Mouse (Mus musculus): ENCODE results near the gene Ankrd44. TPM values are rescaled to one million over a fixed set of nuclear protein-coding genes. Genes with fewer than 3 reads are reported as not detected.
A peak's percentile ranks its signal among the peaks of the same experiment; 100 is the strongest.

Ankrd44 gene
- total RNA-seq, 2 experiments from 2014 or later: 22.1 to 22.2 TPM

DNA sequence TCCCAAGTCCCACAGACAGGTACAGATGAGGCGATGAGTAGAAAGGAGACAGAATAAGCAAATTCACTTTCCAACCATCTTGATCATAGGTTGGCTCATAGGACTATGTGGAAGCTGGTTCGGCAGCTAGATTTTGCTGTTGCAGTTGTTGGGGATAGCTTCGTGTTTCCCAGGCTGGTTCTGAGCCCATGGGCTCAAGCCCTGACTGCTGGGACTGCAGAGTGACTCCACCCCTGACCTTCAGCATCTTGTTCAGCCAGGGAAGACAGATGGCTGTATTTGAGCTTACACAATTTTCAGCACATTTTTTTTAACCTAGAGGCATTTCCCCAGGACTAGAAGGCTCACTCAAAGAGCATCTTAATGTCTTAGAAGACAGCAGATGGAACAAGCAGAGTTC is 237.7 kb downstream of the Ankrd44 start:
- intact Hi-C loops (cut with DNase I): no loop called here
- DNase-seq (ENCODE audit: low spot score in 2 of 2): no peak

DNA sequence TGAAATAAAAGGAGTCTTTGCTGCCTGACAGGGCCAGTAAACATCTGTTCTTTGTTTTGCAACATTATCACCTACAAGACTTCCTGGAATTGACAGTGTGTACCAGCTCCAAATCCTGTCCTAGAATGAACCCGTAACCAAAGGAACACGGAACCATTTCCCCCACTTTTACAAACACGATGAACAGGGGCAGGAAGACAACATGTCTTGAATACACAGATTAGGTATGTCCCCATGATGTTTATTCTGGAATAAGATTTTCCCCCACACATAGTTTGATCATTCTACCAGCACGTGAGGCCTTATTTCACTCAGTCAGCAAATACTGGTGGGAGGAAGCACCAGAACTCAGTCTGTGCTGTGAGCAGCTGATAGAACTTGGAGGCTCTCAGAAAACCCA is 241.9 kb downstream of the Ankrd44 start:
- no peak for DNase-seq (ENCODE audit: low spot score in 2 of 2)
- intact Hi-C loops (cut with DNase I): no loop called here

DNA sequence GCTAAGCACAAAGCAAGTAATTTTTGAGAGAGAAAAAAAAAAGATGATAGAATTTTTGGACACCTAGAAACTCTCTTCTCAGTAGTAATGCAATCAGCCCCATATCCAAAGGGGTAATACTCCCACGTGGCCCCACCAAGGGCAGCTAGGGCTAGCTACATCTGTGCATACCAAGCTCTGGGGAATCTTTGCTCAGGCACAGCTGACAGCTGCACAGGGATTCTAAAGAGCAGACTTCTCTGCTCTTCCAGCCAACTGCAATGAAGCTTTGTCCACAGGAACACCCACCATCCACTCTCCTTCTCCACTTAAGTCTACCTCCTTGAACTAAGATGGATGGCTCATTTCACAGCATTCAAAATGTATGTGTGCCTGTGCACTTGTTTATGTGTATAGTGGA is 246.6 kb downstream of the Ankrd44 start:
- intact Hi-C loops (cut with DNase I): no loop called here

DNA sequence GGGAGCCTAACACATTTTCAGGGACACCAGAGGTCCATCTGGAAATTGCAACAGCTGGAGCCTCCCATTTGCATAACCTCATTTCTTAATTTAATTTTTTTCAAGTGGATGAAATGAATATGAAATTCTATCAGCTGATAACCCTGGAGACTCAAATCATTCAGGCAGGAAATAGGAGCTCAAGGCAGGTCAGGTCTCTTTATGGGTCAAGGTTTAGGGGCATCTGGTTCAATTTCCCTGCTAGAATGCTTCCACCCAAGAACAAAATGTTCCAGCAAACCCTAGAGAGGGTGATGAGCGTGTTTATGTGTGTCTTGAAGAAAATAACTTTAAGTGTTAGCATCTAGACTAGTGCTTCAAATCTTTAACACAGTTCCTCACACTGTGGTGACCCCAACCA is 248.2 kb downstream of the Ankrd44 start:
- intact Hi-C loops (cut with DNase I): no loop called here
- DNase-seq (ENCODE audit: low spot score in 2 of 2): no peak

More for the DNA sequence above, 246.6 kb downstream of the Ankrd44 start:
- DNase-seq (ENCODE audit: low spot score in 2 of 2): no peak

DNA sequence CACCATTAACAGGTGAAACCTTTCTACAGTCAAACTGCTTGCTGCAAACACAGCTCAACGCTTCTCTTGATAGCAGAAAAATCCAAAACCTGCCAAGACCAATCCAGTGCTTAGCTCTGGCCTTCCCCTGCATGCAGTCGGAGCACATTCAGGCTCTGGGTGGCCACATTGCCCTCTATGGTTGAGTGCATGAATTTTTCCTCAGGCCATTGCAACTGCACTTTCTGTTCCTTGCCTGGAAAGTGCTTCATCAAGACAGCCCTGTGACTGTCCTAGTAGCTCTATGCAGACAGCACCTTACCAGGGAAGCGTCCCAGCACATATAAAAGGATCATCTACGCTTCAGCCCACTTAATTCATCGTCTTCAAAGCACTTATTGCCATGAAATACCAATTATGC is 250.7 kb downstream of the Ankrd44 start:
- DNase-seq (ENCODE audit: low spot score in 2 of 2): no peak
- intact Hi-C loops (cut with DNase I): no loop called here

DNA sequence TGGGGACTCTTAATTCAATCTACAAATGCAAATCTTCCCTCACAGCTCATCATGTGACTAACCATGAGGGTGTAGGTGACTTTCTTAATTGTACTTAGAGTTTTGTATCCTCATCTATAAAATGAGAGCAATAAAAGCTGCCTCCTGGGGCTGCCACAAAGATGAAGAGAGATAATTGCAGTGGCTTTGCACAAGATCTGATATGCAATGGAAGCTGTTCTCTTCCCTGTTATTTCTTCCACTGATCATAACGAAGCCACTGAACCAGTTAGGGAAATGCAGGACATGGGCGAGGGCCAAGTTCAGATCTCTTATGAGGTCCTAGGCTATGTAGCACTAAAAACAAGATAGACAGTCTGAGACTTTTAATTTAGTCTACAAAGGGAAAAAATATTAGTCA is 258.2 kb downstream of the Ankrd44 start:
- DNase-seq (ENCODE audit: low spot score in 2 of 2): no peak
- intact Hi-C loops (cut with DNase I): loop anchor here (5.0 kb wide), 2 partner anchors 164 to 259 kb away; partner anchors contain the start of gene Ankrd44

DNA sequence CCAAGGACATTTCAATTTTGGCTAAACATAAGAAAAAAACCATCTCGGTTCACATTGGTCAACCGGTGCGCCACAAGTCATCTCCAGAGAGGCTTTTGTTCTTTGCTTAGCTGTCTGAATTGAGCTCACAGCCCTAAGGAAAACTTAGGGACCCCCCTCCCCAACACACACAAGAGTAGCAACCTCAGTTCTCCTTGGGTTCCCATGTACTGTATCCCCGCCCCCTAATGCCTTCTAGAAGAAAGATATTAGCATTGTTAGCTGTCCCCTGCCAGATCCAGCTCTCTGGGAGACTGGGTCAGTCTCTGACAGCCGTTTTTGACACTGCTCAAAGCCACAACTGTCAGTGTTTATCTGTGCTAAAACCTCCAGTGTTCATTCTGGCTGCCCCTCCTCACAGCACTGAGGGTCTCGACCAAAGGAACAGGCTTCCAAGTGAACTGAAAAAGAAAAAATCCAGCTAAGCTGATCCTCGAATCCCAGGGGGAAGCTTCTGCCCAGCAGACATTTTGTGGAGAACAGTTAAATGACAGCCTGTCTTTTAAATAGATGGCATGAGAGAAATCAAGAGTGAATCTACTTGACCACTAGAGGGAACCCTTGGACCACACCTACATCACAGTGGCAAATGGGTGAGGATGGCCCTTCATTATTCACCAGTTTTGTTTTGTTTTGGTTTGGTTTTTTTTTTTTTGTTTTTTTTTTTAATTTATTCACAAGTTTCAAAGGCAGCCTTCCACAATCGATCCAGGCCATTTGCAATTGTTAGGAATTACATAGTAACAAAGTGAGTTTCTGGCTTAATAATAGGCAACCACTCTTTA is 260.4 kb downstream of the Ankrd44 start:
- DNase-seq (ENCODE audit: low spot score in 2 of 2): peak; percentile 34 to 65
- intact Hi-C loops (cut with DNase I): loop anchor here (1.0 to 5.0 kb wide), 3 partner anchors 167 to 314 kb away; partner anchors contain the start of gene Ankrd44

DNA sequence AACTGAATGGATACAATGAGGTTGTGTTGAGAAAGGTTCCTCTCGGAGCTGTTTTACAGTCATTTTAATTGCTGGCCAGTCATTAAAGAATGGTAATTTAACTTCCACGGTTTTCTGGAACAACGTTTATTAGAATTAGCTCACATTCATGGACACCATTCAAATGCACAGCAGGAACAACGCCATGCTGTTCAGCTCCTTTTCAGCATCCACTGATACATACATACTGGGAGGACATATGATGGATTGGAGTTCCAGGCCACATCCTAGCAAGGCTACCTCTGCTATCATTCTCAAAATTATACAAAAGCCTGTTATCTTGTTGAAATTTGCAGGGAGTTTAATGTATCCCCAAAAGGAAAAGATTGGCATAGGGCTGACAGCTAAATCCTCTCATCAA is 261.1 kb downstream of the Ankrd44 start:
- intact Hi-C loops (cut with DNase I): loop anchor here (5.0 kb wide), 2 partner anchors 167 to 262 kb away; partner anchors contain the start of gene Ankrd44
- DNase-seq (ENCODE audit: low spot score in 2 of 2): no peak

DNA sequence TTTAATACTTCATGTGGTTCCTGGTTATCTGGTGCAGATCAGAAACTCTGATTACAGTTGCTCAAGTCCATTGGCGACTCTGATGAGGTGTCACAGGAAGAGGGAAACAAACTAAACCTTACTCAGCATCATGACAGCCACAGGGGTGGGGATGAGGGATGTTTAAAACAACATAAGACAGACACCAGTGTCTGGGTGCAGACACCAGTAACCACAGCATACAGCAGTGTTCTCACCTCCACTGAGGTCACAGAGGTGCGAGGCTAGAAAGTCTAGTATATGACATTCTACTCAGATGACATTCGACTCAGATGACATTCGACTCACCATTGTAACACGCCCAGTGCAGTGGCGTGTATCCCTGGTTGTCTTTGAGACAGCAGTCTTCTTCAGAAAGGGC is 265.5 kb downstream of the Ankrd44 start:
- intact Hi-C loops (cut with DNase I): no loop called here
- no peak for DNase-seq (ENCODE audit: low spot score in 2 of 2)

DNA sequence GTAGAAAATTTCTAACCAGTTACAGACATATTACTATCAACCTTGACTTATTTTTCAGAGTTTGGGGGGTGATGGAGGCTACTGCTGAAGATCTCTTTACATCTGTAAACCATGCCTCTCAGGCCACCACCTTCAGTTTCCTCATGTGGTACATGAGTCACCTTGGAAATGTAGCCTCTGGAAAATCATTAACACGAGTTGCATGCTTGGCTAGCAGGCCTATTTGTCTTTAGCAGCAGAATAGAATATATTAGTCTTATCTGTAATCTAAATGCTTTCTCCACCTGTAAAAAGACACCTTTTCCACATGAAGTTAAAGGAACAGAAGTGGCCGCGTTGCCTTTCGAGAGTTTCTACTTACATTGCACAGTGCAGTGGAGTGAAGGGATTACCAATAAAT is 267.6 kb downstream of the Ankrd44 start:
- intact Hi-C loops (cut with DNase I): no loop called here
- DNase-seq (ENCODE audit: low spot score in 2 of 2): no peak

DNA sequence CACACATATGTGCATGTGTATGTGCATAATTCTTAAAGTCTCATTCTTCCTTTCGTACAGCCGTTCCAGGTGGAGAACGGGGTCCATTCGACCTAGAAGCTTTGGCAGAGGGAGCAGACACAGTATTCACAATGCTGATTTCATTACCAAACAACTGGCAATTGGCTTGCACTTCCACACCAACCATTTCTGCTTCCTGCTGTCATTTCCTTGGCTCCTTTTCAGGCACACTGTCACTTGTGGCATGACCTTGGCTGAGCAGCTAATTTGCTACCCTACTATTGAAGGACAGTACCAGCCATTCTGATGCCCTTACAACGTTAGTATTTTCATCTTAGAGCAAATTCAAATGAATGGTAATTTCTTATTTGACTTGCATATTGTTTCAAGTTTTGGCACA is 277.9 kb downstream of the Ankrd44 start:
- DNase-seq (ENCODE audit: low spot score in 2 of 2): no peak
- intact Hi-C loops (cut with DNase I): no loop called here

DNA sequence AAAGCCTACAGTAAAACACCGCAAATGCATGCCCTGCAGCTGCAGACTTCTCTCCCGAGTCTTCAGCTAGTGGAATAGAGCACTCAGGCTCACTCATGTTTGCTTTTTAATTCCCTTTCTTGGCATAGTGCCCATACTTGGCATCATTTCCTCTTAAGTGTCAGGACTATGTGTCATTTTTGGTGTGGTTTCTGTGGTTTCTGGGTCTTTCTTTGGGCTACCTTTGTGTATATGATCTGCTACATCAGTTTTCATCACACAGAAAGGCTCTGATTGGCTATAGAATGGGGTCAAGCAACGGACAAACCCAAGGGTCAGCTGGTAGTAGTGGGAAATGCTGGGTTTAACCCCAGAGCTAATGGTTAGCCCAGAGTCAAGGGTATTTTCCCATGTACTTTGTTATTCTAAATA is 278.8 kb downstream of the Ankrd44 start:
- no peak for DNase-seq (ENCODE audit: low spot score in 2 of 2)
- intact Hi-C loops (cut with DNase I): no loop called here

DNA sequence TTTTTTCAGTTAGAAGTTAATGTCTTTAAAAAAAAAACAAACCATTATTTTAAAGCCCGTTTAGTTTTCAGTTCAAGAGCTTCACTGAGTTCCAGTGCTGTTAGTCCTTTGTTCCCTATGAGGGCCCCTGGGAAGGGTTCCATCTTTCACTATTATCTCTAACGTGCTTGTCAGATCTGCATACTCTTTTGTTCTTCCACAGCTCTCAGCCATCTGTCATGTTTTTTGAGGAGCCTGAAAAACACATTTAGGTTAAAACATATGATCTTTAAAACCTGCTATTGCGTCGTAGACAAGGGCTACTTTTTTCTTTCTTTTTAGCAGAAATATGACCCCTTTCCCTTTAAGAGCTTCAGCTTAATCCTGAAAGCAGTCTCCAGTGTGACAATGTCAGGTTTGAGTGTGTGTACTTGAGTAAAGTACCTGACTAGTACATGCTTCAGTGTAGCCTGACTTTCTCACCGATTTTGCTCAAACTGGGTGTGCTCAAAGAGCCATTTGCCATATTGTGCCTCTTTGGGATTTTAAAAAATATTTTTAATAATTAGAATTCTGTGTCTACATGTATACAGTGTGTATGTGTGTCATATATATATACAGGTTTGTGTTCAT is 285.9 kb downstream of the Ankrd44 start:
- no peak for DNase-seq (ENCODE audit: low spot score in 2 of 2)
- intact Hi-C loops (cut with DNase I): no loop called here

DNA sequence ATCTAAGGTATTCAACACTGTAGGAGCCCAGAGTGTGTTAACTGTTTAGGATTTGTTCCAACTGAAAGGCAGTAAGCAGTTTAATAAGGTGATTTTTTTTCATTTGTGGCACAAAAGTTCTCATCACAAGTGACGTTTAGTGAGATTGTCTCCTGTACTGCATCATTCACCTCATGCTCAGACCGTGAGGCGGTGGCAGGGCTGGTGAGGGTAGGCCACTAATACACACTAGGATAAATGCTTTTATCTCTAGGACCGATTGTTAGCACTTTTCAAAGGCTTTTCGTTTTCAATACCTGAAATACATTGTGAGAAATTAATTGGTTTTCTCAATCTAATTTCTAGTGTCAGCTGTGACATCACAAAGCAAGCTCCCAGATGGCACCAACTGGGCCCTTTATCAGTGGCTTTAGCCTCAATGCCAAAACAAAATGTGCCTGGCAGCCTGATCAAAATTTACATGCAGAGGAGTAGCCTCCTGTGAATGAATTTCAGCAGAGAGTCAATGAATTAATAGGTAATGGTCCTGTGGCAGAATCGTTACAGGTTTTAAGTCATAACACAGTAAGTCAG is 286.6 kb downstream of the Ankrd44 start:
- intact Hi-C loops (cut with DNase I): loop anchor here (5.0 kb wide), 1 partner anchor 82 kb away; the partner anchor contains the start of gene Pgap1
- DNase-seq (ENCODE audit: low spot score in 2 of 2): no peak

DNA sequence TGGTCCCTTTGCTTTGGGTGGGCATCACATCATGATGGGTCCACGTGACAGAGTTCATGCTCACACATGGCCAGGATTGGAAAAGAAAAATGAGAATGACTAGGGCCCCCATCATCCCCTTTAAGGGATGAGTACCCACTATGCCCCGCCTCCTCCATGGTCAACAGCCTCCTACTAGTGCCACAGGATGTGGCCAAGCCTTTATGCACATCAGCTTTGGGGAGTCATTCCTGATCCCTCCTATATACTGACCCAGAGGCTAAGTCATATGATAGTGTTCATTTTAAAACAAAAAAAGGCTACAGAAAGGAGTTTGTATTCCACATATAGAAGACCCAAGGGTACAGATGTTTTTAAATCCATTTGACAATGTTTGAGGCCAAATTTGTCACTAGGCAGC is 287.1 kb downstream of the Ankrd44 start:
- intact Hi-C loops (cut with DNase I): loop anchor here (5.0 kb wide), 1 partner anchor 82 kb away; the partner anchor contains the start of gene Pgap1
- no peak for DNase-seq (ENCODE audit: low spot score in 2 of 2)

DNA sequence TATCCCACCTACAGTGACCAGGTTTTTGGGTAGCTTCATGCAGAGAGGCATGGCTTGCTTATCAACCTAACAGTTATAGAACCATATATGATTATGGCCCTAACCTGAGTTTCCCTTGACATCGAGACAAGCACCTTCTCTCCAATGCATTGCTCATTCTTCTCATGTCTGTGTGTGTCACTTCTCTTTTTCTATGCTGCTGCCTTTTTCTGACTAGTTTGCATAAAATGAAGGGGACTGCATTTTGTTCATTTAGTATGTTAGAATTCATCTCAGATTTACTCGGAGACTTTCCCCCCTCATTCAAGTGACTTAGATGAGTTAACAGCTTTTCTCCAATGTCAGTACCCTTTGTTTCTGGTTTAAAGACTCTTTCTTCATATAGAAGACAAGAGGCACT is 288.8 kb downstream of the Ankrd44 start:
- intact Hi-C loops (cut with DNase I): loop anchor here (5.0 kb wide), 1 partner anchor 80 kb away; the partner anchor contains the start of gene Pgap1
- no peak for DNase-seq (ENCODE audit: low spot score in 2 of 2)

DNA sequence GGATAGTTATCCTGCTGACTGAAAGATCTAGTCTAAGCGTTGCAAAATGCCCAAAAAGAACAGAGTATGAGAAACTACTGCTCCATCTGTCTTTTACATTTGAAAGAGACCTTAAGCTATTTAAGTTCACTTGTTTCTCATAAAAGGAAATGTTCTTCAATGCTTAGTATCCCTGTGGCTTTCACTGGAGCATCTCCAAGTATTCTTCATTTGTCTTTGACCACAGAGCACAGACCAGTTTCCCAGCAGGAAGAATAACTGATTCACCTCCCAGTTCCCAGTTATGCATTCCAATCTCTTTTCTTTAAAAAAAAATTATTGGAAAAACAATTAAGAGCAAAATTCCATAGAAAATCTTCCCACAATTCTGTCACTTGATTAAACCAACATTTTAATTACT is 297.1 kb downstream of the Ankrd44 start:
- intact Hi-C loops (cut with DNase I): no loop called here

DNA sequence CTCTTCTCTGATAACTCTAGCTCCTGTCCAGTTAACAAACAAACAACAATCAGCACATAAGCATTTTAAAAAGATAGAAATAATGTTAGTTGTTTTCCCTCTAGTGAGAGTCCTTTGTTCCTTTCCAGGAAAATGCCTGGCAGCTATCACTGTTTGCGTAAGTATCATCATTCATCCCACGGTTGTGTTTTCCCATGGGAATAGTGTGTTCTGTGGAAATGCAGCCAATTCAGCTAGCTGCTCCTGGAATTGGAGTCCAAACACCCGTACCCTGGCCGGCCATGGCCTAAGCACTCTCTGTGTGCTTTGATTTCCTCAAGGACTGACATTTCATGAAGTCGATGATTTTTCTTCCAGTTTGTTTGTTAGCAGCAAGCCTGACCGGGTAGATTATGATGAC is 311.2 kb downstream of the Ankrd44 start:
- no peak for DNase-seq (ENCODE audit: low spot score in 2 of 2)
- intact Hi-C loops (cut with DNase I): no loop called here

More for the DNA sequence above, 297.1 kb downstream of the Ankrd44 start:
- no peak for DNase-seq (ENCODE audit: low spot score in 2 of 2)

DNA sequence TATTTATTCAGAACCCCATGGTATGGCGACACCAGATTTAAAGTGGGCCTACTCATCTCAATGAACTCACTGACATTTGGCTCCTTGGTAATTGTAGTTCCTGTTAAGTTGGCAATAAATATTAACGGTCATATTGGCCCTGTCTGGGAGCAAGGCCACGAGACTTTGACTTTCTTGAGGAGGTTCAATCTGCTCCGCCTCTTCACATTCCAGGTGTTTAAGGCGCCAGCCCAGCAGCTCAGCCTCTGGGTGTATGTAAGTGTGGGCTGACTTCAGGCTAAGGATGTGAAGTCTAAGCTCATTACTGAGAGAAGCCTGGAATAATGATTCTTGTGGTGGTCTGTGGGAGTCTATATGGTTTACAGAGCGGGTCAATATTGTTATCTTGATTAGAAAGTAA is 313.8 kb downstream of the Ankrd44 start:
- no peak for DNase-seq (ENCODE audit: low spot score in 2 of 2)
- intact Hi-C loops (cut with DNase I): no loop called here

DNA sequence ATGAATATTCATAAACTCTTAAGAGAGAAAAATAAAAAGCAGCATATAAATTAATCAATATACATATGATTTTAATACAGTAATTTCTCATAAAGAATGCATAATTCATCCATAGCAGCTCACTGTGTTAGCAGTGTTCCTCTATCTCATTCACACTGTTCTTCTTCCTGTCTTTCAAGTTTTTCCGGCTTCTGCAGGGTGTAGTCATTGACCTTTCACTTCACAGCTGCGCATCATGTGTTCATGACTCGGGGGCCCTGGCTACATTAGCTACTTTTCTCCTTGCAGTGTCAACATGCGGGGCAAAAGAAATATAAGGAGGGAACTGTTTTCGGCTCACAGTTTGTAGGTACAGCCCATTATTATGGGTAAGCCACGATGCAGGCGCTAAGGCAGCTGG is 314.3 kb downstream of the Ankrd44 start:
- no peak for DNase-seq (ENCODE audit: low spot score in 2 of 2)
- intact Hi-C loops (cut with DNase I): no loop called here

DNA sequence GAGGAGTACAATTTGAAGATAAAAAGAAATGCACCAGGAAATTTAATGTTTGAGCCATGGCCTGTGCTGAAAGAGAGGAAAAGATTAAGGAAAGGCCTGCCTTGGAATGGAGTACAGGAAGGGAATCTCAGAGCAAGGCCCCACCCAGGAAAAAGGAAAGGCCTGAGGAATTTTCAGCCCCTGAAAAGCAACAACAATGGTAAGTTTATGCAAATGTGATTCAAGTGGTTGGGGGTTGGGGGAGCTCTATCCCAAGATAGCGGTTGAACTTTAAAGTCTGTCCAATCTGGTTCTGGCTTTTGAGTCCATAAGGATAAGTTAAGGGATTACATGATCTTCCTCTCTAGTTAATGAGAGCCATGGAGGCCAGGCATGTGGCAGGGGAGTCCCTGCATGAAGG is 319.3 kb downstream of the Ankrd44 start:
- DNase-seq (ENCODE audit: low spot score in 2 of 2): no peak
- intact Hi-C loops (cut with DNase I): no loop called here

All from left cerebral cortex, postnatal 25 days (tissue).